Mouse (Mus musculus) kidney, embryonic 15.5 days (tissue): ENCODE data around the gene Mrps18b. TPM values are rescaled to one million over a fixed set of nuclear protein-coding genes. Genes with fewer than 3 reads are reported as not detected.

Source experiments
- ATAC-seq: fragments of 200-750 bp; cut with Nextera tagmentation; replicated peaks from 2 replicates; pipeline ENCODE4 v1.8.0; 2017; ENCODE audit warnings: moderate TSS enrichment; ENCODE audit not compliant: low FRiP score
- H3K27ac ChIP-seq: fragments of 300-500 bp; sonication (generic); 2 replicates; pipeline ENCODE4 v1.5.1; 2015; ENCODE audit warnings: mild to moderate bottlenecking, inconsistent platforms
- H3K27me3 ChIP-seq: fragments of 300-500 bp; sonication (generic); 2 replicates; pipeline ENCODE4 v1.6.1; 2015; ENCODE audit warnings: inconsistent platforms
- H3K36me3 ChIP-seq: fragments of 300-500 bp; sonication (generic); 2 replicates; pipeline ENCODE4 v1.6.1; 2015; ENCODE audit warnings: inconsistent platforms
- H3K4me1 ChIP-seq: fragments of 300-500 bp; sonication (generic); 2 replicates; pipeline ENCODE4 v1.6.1; 2015; ENCODE audit warnings: inconsistent platforms
- H3K4me2 ChIP-seq: fragments of 300-500 bp; sonication (generic); 2 replicates; pipeline ENCODE4 v1.6.1; 2015; ENCODE audit warnings: moderate library complexity, mild to moderate bottlenecking, inconsistent platforms
- H3K4me3 ChIP-seq: fragments of 300-500 bp; sonication (generic); replicated peaks from 2 replicates; pipeline ENCODE4 v1.5.1; 2015; ENCODE audit warnings: mild to moderate bottlenecking, inconsistent platforms
- H3K9ac ChIP-seq: fragments of 300-500 bp; sonication (generic); 2 replicates; pipeline ENCODE4 v1.6.1; 2015; ENCODE audit warnings: mild to moderate bottlenecking, inconsistent platforms
- H3K9me3 ChIP-seq: fragments of 300-500 bp; sonication (generic); replicated peaks from 2 replicates; pipeline ENCODE4 v1.6.1; 2016; ENCODE audit warnings: inconsistent platforms
- WGBS: fragments of 180-500 bp; shearing (Covaris S2); methylation state at CpG from one replicate; pipeline ENCODE4 v1.1.7; 2015; ENCODE audit warnings: mixed read lengths; 5-methylcytosine and 5-hydroxymethylcytosine counted together
- polyA plus RNA-seq: library from polyadenylated mRNA; unstranded; fragments of >200 nt; fragmentation: Nextera tagmentation; extraction: Ambion mirVana; gene quantifications from 2 replicates; pipeline ENCODE4 v1.2.1, GENCODE M21; 2015

Mrps18b gene
- polyA plus RNA-seq, 1 experiment from 2014 or later, result 89.4 TPM

- no peaks in the 10 kb centered on the region for H3K9me3 ChIP-seq
- peak overlapping the region; percentile 98 for H3K27ac ChIP-seq
- under 1% methylated on average over 8 of the region's 8 CpGs for WGBS
- peaks cover 27% of the 10 kb centered on the region for H3K36me3 ChIP-seq
- ATAC-seq, result no peak
- H3K27me3 ChIP-seq, result no peaks in the 10 kb centered on the region
- peak overlapping the region; percentile 83 for H3K9ac ChIP-seq
- peak overlapping the region; percentile 67 for H3K4me3 ChIP-seq
- H3K4me1 ChIP-seq, result peaks cover 41% of the 10 kb centered on the region
- peak overlapping the region; percentile 84 for H3K4me2 ChIP-seq
Measured at GRCm38 (mm10) chr17:35917143-35917462, 914 bp upstream of the Mrps18b start.

GRCm38 (mm10) chr17:35915538-35916296 is 472 bp downstream of the Mrps18b start:
- H3K27me3 ChIP-seq, result no peaks in the 10 kb centered on the region
- H3K9me3 ChIP-seq, result no peaks in the 10 kb centered on the region
- peak; percentile 15; the same call in 1 of the 2 replicates for ATAC-seq
- whole genome bisulfite sequencing, result 2% methylated on average over 28 of the region's 28 CpGs
- peak overlapping the region; percentile 64 for H3K9ac ChIP-seq
- H3K36me3 ChIP-seq, result peaks cover 41% of the 10 kb centered on the region
- H3K27ac ChIP-seq, result peak overlapping the region; percentile 98
- peak overlapping the region; percentile 84 for H3K4me2 ChIP-seq
- peak overlapping the region; percentile 67 for H3K4me3 ChIP-seq
- H3K4me1 ChIP-seq, result peaks cover 29% of the 10 kb centered on the region

GRCm38 (mm10) chr17:35914975-35915374 is 1.2 kb downstream of the Mrps18b start:
- peak overlapping the region; percentile 67 for H3K4me3 ChIP-seq
- ATAC-seq, result no peak
- no peak overlapping the region for H3K9ac ChIP-seq
- H3K36me3 ChIP-seq, result peaks cover 39% of the 10 kb centered on the region
- peak overlapping the region; percentile 84 for H3K4me2 ChIP-seq
- H3K9me3 ChIP-seq, result no peaks in the 10 kb centered on the region
- WGBS, result 86% methylated on average over 6 of the region's 6 CpGs
- H3K27ac ChIP-seq, result no peak overlapping the region
- H3K4me1 ChIP-seq, result peaks cover 23% of the 10 kb centered on the region
- H3K27me3 ChIP-seq, result no peaks in the 10 kb centered on the region

GRCm38 (mm10) chr17:35909919-35910369 is 6.2 kb downstream of the Mrps18b start, which contains the start of gene Atat1:
Gene Atat1 (minus strand): TSS chr17:35910075.
- Histone ChIP-seq H3K27me3 (no peaks in the 10 kb centered on the region), H3K36me3 (peaks cover 75% of the 10 kb centered on the region), H3K4me1 (peaks cover 21% of the 10 kb centered on the region), H3K9me3 (no peaks in the 10 kb centered on the region), H3K9ac (peak within 1 kb of the TSS; percentile 61), H3K27ac (peak within 1 kb of the TSS; percentile 82), H3K4me3 (peak within 1 kb of the TSS; percentile 81), H3K4me2 (peak within 1 kb of the TSS; percentile 77)
- ATAC-seq, result peak; percentile 90
- WGBS, result 3% methylated on average over 25 of the region's 25 CpGs

GRCm38 (mm10) chr17:35909186-35909918 is 6.8 kb downstream of the Mrps18b start:
- 16% methylated on average over 20 of the region's 20 CpGs for WGBS
- peak overlapping the region; percentile 81 for H3K4me3 ChIP-seq
- peaks cover 79% of the 10 kb centered on the region for H3K36me3 ChIP-seq
- no peaks in the 10 kb centered on the region for H3K27me3 ChIP-seq
- peak overlapping the region; percentile 61 for H3K9ac ChIP-seq
- H3K4me1 ChIP-seq, result peaks cover 18% of the 10 kb centered on the region
- H3K27ac ChIP-seq, result peak overlapping the region; percentile 82
- peak; percentile 53 for ATAC-seq
- H3K9me3 ChIP-seq, result no peaks in the 10 kb centered on the region
- peak overlapping the region; percentile 77 for H3K4me2 ChIP-seq

- Histone ChIP-seq H3K36me3 (peaks cover 79% of the 10 kb centered on the region), H3K4me1 (peaks cover 28% of the 10 kb centered on the region), H3K27me3 (no peaks in the 10 kb centered on the region), H3K9ac (no peak overlapping the region), H3K4me2 (no peak overlapping the region), H3K9me3 (no peaks in the 10 kb centered on the region), H3K27ac (no peak overlapping the region), H3K4me3 (no peak overlapping the region)
- no peak for ATAC-seq
- 85% methylated on average over 2 of the region's 2 CpGs for WGBS
Measured at GRCm38 (mm10) chr17:35907609-35908008, 8.6 kb downstream of the Mrps18b start.

GRCm38 (mm10) chr17:35905587-35905986 is 10.6 kb downstream of the Mrps18b start:
- no peak for ATAC-seq
- no peaks in the 10 kb centered on the region for H3K27me3 ChIP-seq
- no peak overlapping the region for H3K9ac ChIP-seq
- peaks cover 28% of the 10 kb centered on the region for H3K4me1 ChIP-seq
- no peak overlapping the region for H3K4me3 ChIP-seq
- WGBS, result 98% methylated on average over 1 of the region's 1 CpGs
- no peak overlapping the region for H3K27ac ChIP-seq
- no peak overlapping the region for H3K4me2 ChIP-seq
- no peaks in the 10 kb centered on the region for H3K9me3 ChIP-seq
- peaks cover 80% of the 10 kb centered on the region for H3K36me3 ChIP-seq

- H3K4me3 ChIP-seq, result no peak overlapping the region
- 78% methylated on average over 4 of the region's 4 CpGs for WGBS
- H3K36me3 ChIP-seq, result peaks cover 96% of the 10 kb centered on the region
- H3K27ac ChIP-seq, result 0 out of 2 replicates have a peak overlapping the region, but pooled peaks have one; percentile 1
- no peak overlapping the region for H3K4me2 ChIP-seq
- ATAC-seq, result no peak
- H3K4me1 ChIP-seq, result peaks cover 19% of the 10 kb centered on the region
- no peaks in the 10 kb centered on the region for H3K27me3 ChIP-seq
- no peaks in the 10 kb centered on the region for H3K9me3 ChIP-seq
- H3K9ac ChIP-seq, result no peak overlapping the region
Measured at GRCm38 (mm10) chr17:35903992-35904355, 12.2 kb downstream of the Mrps18b start.

- Histone ChIP-seq H3K9ac (no peak overlapping the region), H3K27ac (0 out of 2 replicates have a peak overlapping the region, but pooled peaks have one; percentile 1), H3K4me1 (peaks cover 14% of the 10 kb centered on the region), H3K4me2 (no peak overlapping the region), H3K4me3 (no peak overlapping the region), H3K27me3 (no peaks in the 10 kb centered on the region), H3K9me3 (no peaks in the 10 kb centered on the region), H3K36me3 (peaks cover 97% of the 10 kb centered on the region)
- WGBS, result 83% methylated on average over 9 of the region's 9 CpGs
- no peak for ATAC-seq
Measured at GRCm38 (mm10) chr17:35903343-35903991, 12.7 kb downstream of the Mrps18b start.

GRCm38 (mm10) chr17:35900636-35901035 is 15.6 kb downstream of the Mrps18b start:
- H3K4me1 ChIP-seq, result peaks cover 30% of the 10 kb centered on the region
- 89% methylated on average over 3 of the region's 3 CpGs for WGBS
- no peak overlapping the region for H3K27ac ChIP-seq
- H3K4me2 ChIP-seq, result no peak overlapping the region
- H3K9ac ChIP-seq, result no peak overlapping the region
- H3K36me3 ChIP-seq, result peaks cover 75% of the 10 kb centered on the region
- no peak for ATAC-seq
- H3K27me3 ChIP-seq, result no peaks in the 10 kb centered on the region
- H3K4me3 ChIP-seq, result no peak overlapping the region
- no peaks in the 10 kb centered on the region for H3K9me3 ChIP-seq

- ATAC-seq, result peak; percentile 63
- WGBS, result 39% methylated on average over 23 of the region's 23 CpGs
- peak overlapping the region; percentile 79 for H3K4me3 ChIP-seq
- H3K9me3 ChIP-seq, result no peaks in the 10 kb centered on the region
- H3K4me1 ChIP-seq, result peaks cover 25% of the 10 kb centered on the region
- H3K9ac ChIP-seq, result peak overlapping the region; percentile 45
- peak overlapping the region; percentile 89 for H3K27ac ChIP-seq
- H3K4me2 ChIP-seq, result peak overlapping the region; percentile 88
- no peaks in the 10 kb centered on the region for H3K27me3 ChIP-seq
- H3K36me3 ChIP-seq, result peaks cover 67% of the 10 kb centered on the region
Measured at GRCm38 (mm10) chr17:35897644-35898573, 18.3 kb downstream of the Mrps18b start.
